Mouse (Mus musculus) neural tube, embryonic 11.5 days (tissue): ENCODE measurements around the gene Atn1. TPM values are rescaled to one million over a fixed set of nuclear protein-coding genes. Genes with fewer than 3 reads are reported as not detected.

ENCODE experiments used
- ATAC-seq: fragments of 200-750 bp; cut with Nextera tagmentation; 2 replicates; pipeline ENCODE4 v1.8.0; 2017; ENCODE audit warnings: moderate number of reproducible peaks, mild to moderate bottlenecking, moderate TSS enrichment, moderate library complexity; ENCODE audit not compliant: insufficient read depth, low FRiP score, low TSS enrichment
- DNase-seq: peaks from one replicate; pipeline ENCODE4 v3.0.0-alpha.2; 2015; ENCODE audit warnings: low spot score
- H3K27ac ChIP-seq: fragments of 300-500 bp; sonication (generic); 2 replicates; pipeline ENCODE4 v1.5.1; 2014; ENCODE audit warnings: low read depth, mild to moderate bottlenecking, low read length
- H3K27me3 ChIP-seq: fragments of 300-500 bp; sonication (generic); 2 replicates; pipeline ENCODE4 v1.6.1; 2014; ENCODE audit warnings: mild to moderate bottlenecking, low read length, mixed read lengths; ENCODE audit not compliant: control insufficient read depth, insufficient read depth
- H3K36me3 ChIP-seq: fragments of 300-500 bp; sonication (generic); 2 replicates; pipeline ENCODE4 v1.6.1; 2014; ENCODE audit warnings: mild to moderate bottlenecking, low read length, moderate library complexity, mixed read lengths; ENCODE audit not compliant: control insufficient read depth, insufficient read depth
- H3K4me1 ChIP-seq: fragments of 300-500 bp; sonication (generic); 2 replicates; pipeline ENCODE4 v1.6.1; 2014; ENCODE audit warnings: low read length, mixed read lengths; ENCODE audit not compliant: control insufficient read depth, insufficient read depth
- H3K4me2 ChIP-seq: fragments of 300-500 bp; sonication (generic); 2 replicates; pipeline ENCODE4 v1.6.1; 2014; ENCODE audit warnings: low read depth, mild to moderate bottlenecking, moderate library complexity
- H3K4me3 ChIP-seq: fragments of 300-500 bp; sonication (generic); 2 replicates; pipeline ENCODE4 v1.5.1; 2014; ENCODE audit warnings: low read depth, low read length
- H3K9ac ChIP-seq: fragments of 300-500 bp; sonication (generic); 2 replicates; pipeline ENCODE4 v1.6.1; 2014; ENCODE audit warnings: mild to moderate bottlenecking, low read length
- H3K9me3 ChIP-seq: fragments of 300-500 bp; sonication (generic); 2 replicates; pipeline ENCODE4 v1.6.1; 2016; ENCODE audit warnings: low read length; ENCODE audit not compliant: control insufficient read depth
- WGBS: fragments of 180-500 bp; shearing (Covaris S2); extraction: QIAGEN DNeasy Blood & Tissue Kit; methylation state at CpG from one replicate; pipeline ENCODE4 v1.1.7; 2014; 5-methylcytosine and 5-hydroxymethylcytosine counted together
- polyA plus RNA-seq: library from polyadenylated mRNA; unstranded; fragments of >200 nt; fragmentation: Nextera tagmentation; extraction: Ambion mirVana; gene quantifications from 2 replicates; pipeline ENCODE4 v1.2.1, GENCODE M21; 2014

Gene Atn1
- polyA plus RNA-seq, 1 experiment from 2014 or later: 11.8 TPM

DNA sequence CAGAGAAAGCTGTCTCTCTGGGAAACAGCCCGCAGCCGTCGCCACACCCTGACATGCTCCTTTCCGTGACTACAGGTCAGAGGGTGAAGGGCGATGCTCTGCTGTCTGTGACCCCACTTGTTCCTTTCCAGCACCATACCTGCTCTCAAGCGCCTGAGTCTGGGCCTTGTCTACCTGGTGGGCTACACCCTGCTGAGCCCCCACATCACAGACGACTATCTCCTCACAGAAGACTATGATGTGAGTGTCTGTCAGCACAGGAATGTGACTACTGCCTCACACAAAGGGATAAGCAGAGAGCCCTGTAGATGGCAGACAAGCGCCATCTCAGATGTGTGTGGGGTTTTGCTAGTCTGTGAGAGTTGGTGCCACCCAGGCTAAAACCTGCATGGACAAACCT is 55.0 kb downstream of the Atn1 start:
- no peak overlapping the region for H3K4me3 ChIP-seq
- H3K27ac ChIP-seq: no peak overlapping the region
- H3K36me3 ChIP-seq: peaks cover 8% of the 10 kb centered on the region; the same call in 1 of the 2 replicates
- H3K4me1 ChIP-seq: no peaks in the 10 kb centered on the region
- no peak for ATAC-seq
- no peak overlapping the region for H3K4me2 ChIP-seq
- no peak overlapping the region for H3K9ac ChIP-seq
- whole genome bisulfite sequencing: 85% methylated on average over 8 of the region's 8 CpGs
- no peak for DNase-seq
- H3K9me3 ChIP-seq: no peaks in the 10 kb centered on the region
- no peaks in the 10 kb centered on the region for H3K27me3 ChIP-seq

DNA sequence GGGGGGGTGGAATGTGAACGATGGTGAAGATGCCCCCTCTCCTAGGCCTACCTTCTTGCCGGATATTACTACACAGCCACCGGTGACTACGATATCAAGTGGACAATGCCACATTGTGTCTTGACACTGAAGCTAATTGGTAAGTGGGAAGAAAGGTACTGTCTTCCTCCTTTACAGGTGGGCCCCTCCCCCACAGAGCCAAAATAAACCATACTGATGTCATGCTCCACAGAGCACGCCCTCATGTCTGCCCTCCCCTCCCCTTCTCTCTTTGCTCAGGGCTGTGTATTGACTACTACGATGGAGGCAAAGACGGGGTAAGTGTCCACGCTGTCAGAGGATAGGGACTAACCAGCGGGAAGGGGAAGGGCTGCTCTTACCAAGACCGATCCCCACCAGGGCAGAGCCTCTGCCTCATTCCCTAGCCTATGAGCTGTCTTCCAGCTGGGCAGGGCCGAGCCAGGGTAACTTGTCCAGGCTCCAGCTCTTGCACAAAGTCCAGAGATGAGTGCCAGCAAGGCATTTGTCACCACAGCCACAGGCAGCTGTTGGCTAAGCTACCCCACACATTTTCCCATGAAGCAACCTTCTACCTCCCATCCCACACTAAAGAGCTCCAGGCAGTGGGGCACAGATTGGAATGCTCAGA is 56.2 kb downstream of the Atn1 start:
- no peaks in the 10 kb centered on the region for H3K4me1 ChIP-seq
- H3K4me2 ChIP-seq: no peak overlapping the region
- no peak for DNase-seq
- H3K9ac ChIP-seq: no peak overlapping the region
- 86% methylated on average over 11 of the region's 11 CpGs for WGBS
- 0 out of 2 replicates have a peak, but pooled peaks have one; percentile 16 for ATAC-seq
- H3K9me3 ChIP-seq: no peaks in the 10 kb centered on the region
- H3K4me3 ChIP-seq: no peak overlapping the region
- no peak overlapping the region for H3K27ac ChIP-seq
- H3K36me3 ChIP-seq: peaks cover 7% of the 10 kb centered on the region; the same call in 1 of the 2 replicates
- no peaks in the 10 kb centered on the region for H3K27me3 ChIP-seq

DNA sequence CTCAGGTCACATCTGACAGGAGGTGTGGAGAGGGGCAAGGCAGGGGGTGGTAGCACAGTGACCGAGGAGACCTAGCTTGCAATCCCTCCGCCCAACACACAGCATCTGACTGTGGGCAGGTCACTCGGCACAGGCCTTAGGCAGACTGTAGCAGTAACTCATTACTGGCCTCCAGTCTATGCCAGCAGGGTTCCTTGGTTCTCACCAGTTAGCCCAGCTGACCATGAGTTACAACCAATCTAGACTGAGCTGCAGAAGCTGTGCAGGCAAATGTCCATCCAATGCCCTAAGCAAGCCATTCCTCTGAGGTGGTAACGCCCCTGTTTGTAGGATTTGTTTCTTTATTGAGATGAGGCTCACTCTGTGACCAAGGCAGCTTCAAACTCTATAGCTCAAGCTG is 57.0 kb downstream of the Atn1 start:
- 81% methylated on average over 4 of the region's 4 CpGs for WGBS
- no peak overlapping the region for H3K9ac ChIP-seq
- no peaks in the 10 kb centered on the region for H3K4me1 ChIP-seq
- H3K27me3 ChIP-seq: no peaks in the 10 kb centered on the region
- H3K36me3 ChIP-seq: peaks cover under 1% of the 10 kb centered on the region; the same call in 1 of the 2 replicates
- no peak for ATAC-seq
- H3K9me3 ChIP-seq: no peaks in the 10 kb centered on the region
- no peak overlapping the region for H3K27ac ChIP-seq
- H3K4me3 ChIP-seq: no peak overlapping the region
- DNase-seq: no peak
- no peak overlapping the region for H3K4me2 ChIP-seq

- no peak for DNase-seq
- Histone ChIP-seq H3K27me3 (no peaks in the 10 kb centered on the region), H3K4me2 (no peak overlapping the region), H3K27ac (no peak overlapping the region), H3K4me1 (no peaks in the 10 kb centered on the region), H3K36me3 (no peaks in the 10 kb centered on the region; the same call in 1 of the 2 replicates), H3K9me3 (no peaks in the 10 kb centered on the region), H3K4me3 (no peak overlapping the region), H3K9ac (no peak overlapping the region)
- WGBS: 87% methylated on average over 6 of the region's 6 CpGs
- ATAC-seq: no peak
Observed at GRCm38 (mm10) chr6:124698751-124699150, 57.6 kb downstream of the Atn1 start.

GRCm38 (mm10) chr6:124696441-124697150 is 59.7 kb downstream of the Atn1 start:
- DNase-seq (no peak), ATAC-seq (no peak)
- no peaks in the 10 kb centered on the region for H3K4me1 ChIP-seq
- no peak overlapping the region for H3K9ac ChIP-seq
- H3K36me3 ChIP-seq: no peaks in the 10 kb centered on the region
- H3K4me3 ChIP-seq: no peak overlapping the region
- H3K27ac ChIP-seq: no peak overlapping the region
- H3K27me3 ChIP-seq: no peaks in the 10 kb centered on the region
- no peak overlapping the region for H3K4me2 ChIP-seq
- no peaks in the 10 kb centered on the region for H3K9me3 ChIP-seq
- 90% methylated on average over 7 of the region's 7 CpGs for WGBS

- Histone ChIP-seq H3K4me1 (no peaks in the 10 kb centered on the region), H3K27ac (no peak overlapping the region), H3K36me3 (no peaks in the 10 kb centered on the region), H3K27me3 (no peaks in the 10 kb centered on the region), H3K9ac (no peak overlapping the region), H3K4me3 (no peak overlapping the region), H3K4me2 (no peak overlapping the region), H3K9me3 (no peaks in the 10 kb centered on the region)
- DNase-seq (no peak), ATAC-seq (no peak)
- 86% methylated on average over 15 of the region's 15 CpGs for WGBS
Observed at GRCm38 (mm10) chr6:124694166-124694955, 62.0 kb downstream of the Atn1 start.

GRCm38 (mm10) chr6:124693243-124693981 is 62.9 kb downstream of the Atn1 start:
- DNase-seq: no peak
- H3K4me3 ChIP-seq: no peak overlapping the region
- H3K9me3 ChIP-seq: no peaks in the 10 kb centered on the region
- H3K9ac ChIP-seq: no peak overlapping the region
- WGBS: 72% methylated on average over 15 of the region's 15 CpGs
- no peaks in the 10 kb centered on the region for H3K27me3 ChIP-seq
- no peak overlapping the region for H3K27ac ChIP-seq
- ATAC-seq: no peak
- no peaks in the 10 kb centered on the region for H3K4me1 ChIP-seq
- no peak overlapping the region for H3K4me2 ChIP-seq
- no peaks in the 10 kb centered on the region for H3K36me3 ChIP-seq
